Comparison of ENCODE assay signal across 9 mouse cellular contexts in genomic region chr10:4113328-4113658, GRCm38 (mm10).
DNase-seq lines count a peak whose midpoint lies in the region; ATAC-seq and TF ChIP-seq lines count a peak whose summit lies in the region.
"Had no signal": no experiment of that assay in that cellular context is flagged by ENCODE, and none has a peak within 500 bp of the region (broad histone marks: within the 10 kb centered on the region; RNA-seq: fewer than 3 reads in every experiment).

No protein-coding gene starts in this region.

- no peak overlapping the region for H3K4me3 ChIP-seq in forebrain, postnatal 0 days (ENCODE audit: low read depth, low read length)
- H3K4me3 ChIP-seq in forebrain, embryonic 12.5 days (replicated peaks): no peak overlapping the region
- H3K4me3 ChIP-seq in kidney, postnatal 0 days (replicated peaks; ENCODE audit: low read depth, low read length): no peak overlapping the region
- no peak overlapping the region for H3K4me3 ChIP-seq in kidney, adult 2 months (ENCODE audit: insufficient read depth, low read depth, low read length)
- H3K4me3 ChIP-seq in brown adipose tissue, adult 24 weeks (ENCODE audit: insufficient read depth, low read depth, low read length): no peak overlapping the region

- intact Hi-C loops in left cerebral cortex, postnatal 36 days (cut with DNase I): no loop called here
- intact Hi-C loops in gastrocnemius, postnatal 36 days (cut with DNase I): no loop called here

- H3K4me2 ChIP-seq in forebrain, postnatal 0 days (ENCODE audit: low read depth): no peak overlapping the region
- no peak overlapping the region for H3K4me2 ChIP-seq in forebrain, embryonic 12.5 days
- no peak overlapping the region for H3K4me2 ChIP-seq in kidney, postnatal 0 days (ENCODE audit: low read length)

- H3K27ac ChIP-seq in forebrain, postnatal 0 days (ENCODE audit: low read depth, low read length): peak overlapping the region; percentile 4; the same call in 1 of the 2 replicates
- H3K27ac ChIP-seq in forebrain, embryonic 12.5 days: no peak overlapping the region
- peak overlapping the region; percentile 34; the same call in 1 of the 2 replicates for H3K27ac ChIP-seq in kidney, postnatal 0 days
- no peak overlapping the region for H3K27ac ChIP-seq in kidney, adult 2 months (ENCODE audit: insufficient read depth, low read depth, low read length)
- H3K27ac ChIP-seq in brown adipose tissue, adult 24 weeks (replicated peaks; ENCODE audit: low read depth, low read length): peak overlapping the region; percentile 57

- H3K4me1 ChIP-seq in forebrain, postnatal 0 days (ENCODE audit: insufficient read depth): peaks cover 4% of the 10 kb centered on the region; the same call in 1 of the 2 replicates
- peaks cover 6% of the 10 kb centered on the region; the same call in 1 of the 2 replicates for H3K4me1 ChIP-seq in forebrain, embryonic 12.5 days
- H3K4me1 ChIP-seq in kidney, postnatal 0 days (replicated peaks; ENCODE audit: insufficient read depth, low read length): peaks cover 45% of the 10 kb centered on the region
- peaks cover 11% of the 10 kb centered on the region; the same call in 1 of the 2 replicates for H3K4me1 ChIP-seq in kidney, adult 2 months (ENCODE audit: control insufficient read depth, insufficient read depth, low read length)
- H3K4me1 ChIP-seq in brown adipose tissue, adult 24 weeks (ENCODE audit: control insufficient read depth, insufficient read depth, insufficient read length, low read length): peaks cover 22% of the 10 kb centered on the region; the same call in 1 of the 2 replicates

- no peaks in the 10 kb centered on the region for H3K27me3 ChIP-seq in forebrain, postnatal 0 days (ENCODE audit: insufficient read depth, low read length)
- no peaks in the 10 kb centered on the region for H3K27me3 ChIP-seq in forebrain, embryonic 12.5 days
- H3K27me3 ChIP-seq in kidney, postnatal 0 days (ENCODE audit: insufficient read depth, low read length): no peaks in the 10 kb centered on the region
- H3K27me3 ChIP-seq in kidney, adult 2 months (replicated peaks; ENCODE audit: control insufficient read depth, insufficient read depth, low read length): no peaks in the 10 kb centered on the region

- no peak for TF ChIP-seq CTCF in forebrain, postnatal 0 days (IDR thresholded peaks at IDR 0.05; ENCODE audit: low read depth)
- no peak for TF ChIP-seq CTCF in kidney, postnatal 0 days (IDR thresholded peaks at IDR 0.05; ENCODE audit: low read depth)
- no peak for TF ChIP-seq CTCF in kidney, adult 2 months (conservative IDR thresholded peaks at IDR 0.05; ENCODE audit: insufficient read depth, insufficient read length, low read depth, low read length)

- ATAC-seq in forebrain, postnatal 0 days: no peak
- no peak for ATAC-seq in forebrain, embryonic 12.5 days (ENCODE audit: low FRiP score)
- ATAC-seq in kidney, postnatal 0 days (replicated peaks; ENCODE audit: low FRiP score, low read depth): no peak
- no peak for ATAC-seq in inflammation-experienced regulatory T-cells, adult 6 months

- no peaks in the 10 kb centered on the region for H3K36me3 ChIP-seq in forebrain, postnatal 0 days (ENCODE audit: insufficient read depth)
- no peaks in the 10 kb centered on the region for H3K36me3 ChIP-seq in forebrain, embryonic 12.5 days (replicated peaks)
- no peaks in the 10 kb centered on the region for H3K36me3 ChIP-seq in kidney, postnatal 0 days (ENCODE audit: insufficient read depth, low read length)
- no peaks in the 10 kb centered on the region for H3K36me3 ChIP-seq in kidney, adult 2 months (ENCODE audit: control insufficient read depth, insufficient read depth, low read length)

- no peak for TF ChIP-seq POLR2A in kidney, adult 2 months (IDR thresholded peaks at IDR 0.05; ENCODE audit: low read depth, low read length)

- DNase-seq in forebrain, postnatal 0 days: peak; percentile 15
- DNase-seq in kidney, postnatal 0 days (ENCODE audit: low spot score): no peak
- DNase-seq in kidney, adult 2 months: no peak
- DNase-seq in left cerebral cortex, postnatal 36 days (ENCODE audit: low spot score in 2 of 2): peak; percentile 43 to 50
- DNase-seq in gastrocnemius, postnatal 36 days: no peak
- DNase-seq: thymus, adult 18-20 months had no signal

- 79% methylated on average over 5 of the region's 5 CpGs for WGBS in forebrain, postnatal 0 days
- 97% methylated on average over 5 of the region's 5 CpGs for WGBS in forebrain, embryonic 12.5 days
- 86% methylated on average over 5 of the region's 5 CpGs for WGBS in kidney, postnatal 0 days
- WGBS in kidney, adult 2 months: 85% methylated on average over 5 of the region's 5 CpGs

- no peaks in the 10 kb centered on the region for H3K9me3 ChIP-seq in forebrain, postnatal 0 days (ENCODE audit: low read length)
- no peaks in the 10 kb centered on the region for H3K9me3 ChIP-seq in forebrain, embryonic 12.5 days
- no peaks in the 10 kb centered on the region for H3K9me3 ChIP-seq in kidney, postnatal 0 days (replicated peaks; ENCODE audit: low read length)

- no peak overlapping the region for H3K9ac ChIP-seq in forebrain, postnatal 0 days
- H3K9ac ChIP-seq in forebrain, embryonic 12.5 days: no peak overlapping the region
- no peak overlapping the region for H3K9ac ChIP-seq in kidney, postnatal 0 days (ENCODE audit: low read depth, low read length)

Comparison
In these comparisons a context has a peak if more than half of its experiments do, and no peak if none do; other contexts are left out.
1. H3K27ac ChIP-seq: peak in forebrain, postnatal 0 days (single experiment), kidney, postnatal 0 days (single experiment) and brown adipose tissue, adult 24 weeks (single experiment); none in forebrain, embryonic 12.5 days (single experiment) and kidney, adult 2 months (single experiment).
2. DNase-seq: peak in forebrain, postnatal 0 days (single experiment) and left cerebral cortex, postnatal 36 days (2 of 2); none in kidney, postnatal 0 days (single experiment), kidney, adult 2 months (single experiment) and gastrocnemius, postnatal 36 days (0 of 2).